Mouse (Mus musculus) lung, postnatal 14 days (tissue): Measurements from ENCODE around the gene Upb1.
"Not testable (repeated sequence)": the region's sequence is repeated elsewhere in the genome, so short reads cannot be mapped to it uniquely, and the experiment has no call there.

Experiments used
- DNase-seq: peaks from one replicate; pipeline ENCODE4 v3.0.0; 2021

The Upb1 gene

GRCm38 (mm10) chr10:75457852-75458251, 56.9 kb downstream of the Upb1 start:
- DNase-seq, result no peak

GRCm38 (mm10) chr10:75458329-75458728, 57.4 kb downstream of the Upb1 start:
- DNase-seq, result no peak

- DNase-seq, result no peak
These were observed 61.8 kb downstream of the Upb1 start for GRCm38 (mm10) chr10:75462728-75463127.

GRCm38 (mm10) chr10:75465781-75466550, 65.1 kb downstream of the Upb1 start:
- DNase-seq, result peak; percentile 72

- no peak for DNase-seq
These were observed 72.5 kb downstream of the Upb1 start for GRCm38 (mm10) chr10:75473411-75473810.

GRCm38 (mm10) chr10:75474571-75474970, 73.7 kb downstream of the Upb1 start:
- DNase-seq, result no peak

- DNase-seq, result not testable (repeated sequence)
These were observed 74.4 kb downstream of the Upb1 start for GRCm38 (mm10) chr10:75475139-75475850.

- DNase-seq, result no peak
These were observed 76.1 kb downstream of the Upb1 start for GRCm38 (mm10) chr10:75477034-75477433.

GRCm38 (mm10) chr10:75479955-75480354, 79.0 kb downstream of the Upb1 start:
- no peak for DNase-seq

- DNase-seq, result no peak
These were observed 80.8 kb downstream of the Upb1 start for GRCm38 (mm10) chr10:75481703-75482102.

- no peak for DNase-seq
These were observed 81.4 kb downstream of the Upb1 start for GRCm38 (mm10) chr10:75482271-75482670.

GRCm38 (mm10) chr10:75482919-75483483, 82.1 kb downstream of the Upb1 start:
- DNase-seq, result no peak

GRCm38 (mm10) chr10:75484066-75484465, 83.2 kb downstream of the Upb1 start:
- DNase-seq, result no peak

- DNase-seq, result no peak
These were observed 83.9 kb downstream of the Upb1 start for GRCm38 (mm10) chr10:75484767-75485166.

- DNase-seq, result peak; percentile 87
These were observed 85.4 kb downstream of the Upb1 start for GRCm38 (mm10) chr10:75486086-75486979.

- DNase-seq, result no peak
These were observed 86.2 kb downstream of the Upb1 start for GRCm38 (mm10) chr10:75487131-75487530.

GRCm38 (mm10) chr10:75489522-75489921, 88.6 kb downstream of the Upb1 start:
- no peak for DNase-seq

- no peak for DNase-seq
These were observed 89.8 kb downstream of the Upb1 start for GRCm38 (mm10) chr10:75490731-75491130.
